Mouse (Mus musculus): Measurements from ENCODE around the gene Ctdnep1. TPM values are rescaled to one million over a fixed set of nuclear protein-coding genes. Genes with fewer than 3 reads are reported as not detected.
"Not testable (repeated sequence)": the region's sequence is repeated elsewhere in the genome, so short reads cannot be mapped to it uniquely, and the experiment has no call there.

Gene Ctdnep1
- polyA plus RNA-seq, 1 experiment from 2014 or later: 22.3 TPM

GRCm38 (mm10) chr11:70015677-70016076, 34.7 kb downstream of the Ctdnep1 start:
- H3K4me1 ChIP-seq: peaks cover 53% of the 10 kb centered on the region
- peaks cover 24% of the 10 kb centered on the region for H3K36me3 ChIP-seq
- 61% methylated on average over 6 of the region's 6 CpGs for WGBS
- H3K4me2 ChIP-seq: peak overlapping the region; percentile 93
- H3K4me3 ChIP-seq: peak overlapping the region; percentile 61; the same call in 1 of the 2 replicates
- no peak for ATAC-seq (ENCODE audit: borderline replicate concordance, extremely low read depth, low FRiP score, low TSS enrichment)
- no peak overlapping the region for H3K9ac ChIP-seq
- no peaks in the 10 kb centered on the region for H3K27me3 ChIP-seq
- H3K27ac ChIP-seq: no peak overlapping the region
- no peaks in the 10 kb centered on the region for H3K9me3 ChIP-seq

GRCm38 (mm10) chr11:70016177-70016576, 35.2 kb downstream of the Ctdnep1 start:
- not testable (repeated sequence) for H3K9ac ChIP-seq; H3K27ac ChIP-seq; ATAC-seq (ENCODE audit: borderline replicate concordance, extremely low read depth, low FRiP score, low TSS enrichment); H3K9me3 ChIP-seq; H3K4me2 ChIP-seq; H3K4me3 ChIP-seq; H3K27me3 ChIP-seq
- Histone ChIP-seq H3K4me1 (peaks cover 57% of the 10 kb centered on the region), H3K36me3 (peaks cover 19% of the 10 kb centered on the region)
- WGBS: 85% methylated on average over 2 of the region's 2 CpGs

- Histone ChIP-seq H3K9me3 (no peaks in the 10 kb centered on the region), H3K4me3 (peak within 1 kb of the TSS; percentile 60; the same call in 1 of the 2 replicates), H3K9ac (peak within 1 kb of the TSS; percentile 77; the same call in 1 of the 2 replicates), H3K27me3 (no peaks in the 10 kb centered on the region), H3K36me3 (peaks cover 14% of the 10 kb centered on the region), H3K4me1 (peaks cover 57% of the 10 kb centered on the region), H3K27ac (peak within 1 kb of the TSS; percentile 21; the same call in 1 of the 2 replicates), H3K4me2 (peak within 1 kb of the TSS; percentile 76)
- ATAC-seq (ENCODE audit: borderline replicate concordance, extremely low read depth, low FRiP score, low TSS enrichment): no peak
- 63% methylated on average over 3 of the region's 3 CpGs for WGBS
Measured at GRCm38 (mm10) chr11:70016669-70017068, 35.7 kb downstream of the Ctdnep1 start, which contains the start of gene Dlg4. Gene Dlg4, plus strand, starts transcription at chr11:70016942.

GRCm38 (mm10) chr11:70017199-70017767, 36.3 kb downstream of the Ctdnep1 start:
- 46% methylated on average over 7 of the region's 7 CpGs for WGBS
- H3K9ac ChIP-seq: peak overlapping the region; percentile 77; the same call in 1 of the 2 replicates
- peak overlapping the region; percentile 76 for H3K4me2 ChIP-seq
- no peak for ATAC-seq (ENCODE audit: borderline replicate concordance, extremely low read depth, low FRiP score, low TSS enrichment)
- H3K27me3 ChIP-seq: no peaks in the 10 kb centered on the region
- H3K4me1 ChIP-seq: peaks cover 60% of the 10 kb centered on the region
- peaks cover 8% of the 10 kb centered on the region for H3K36me3 ChIP-seq
- H3K4me3 ChIP-seq: 0 out of 2 replicates have a peak overlapping the region, but pooled peaks have one; percentile 60
- H3K9me3 ChIP-seq: no peaks in the 10 kb centered on the region
- H3K27ac ChIP-seq: peak overlapping the region; percentile 21; the same call in 1 of the 2 replicates

- Histone ChIP-seq H3K27ac (peak overlapping the region; percentile 85), H3K9ac (peak overlapping the region; percentile 77), H3K4me1 (peaks cover 67% of the 10 kb centered on the region), H3K36me3 (no peaks in the 10 kb centered on the region), H3K27me3 (0 out of 2 replicates have a peak, but pooled peaks cover 2% of the 10 kb centered on the region), H3K4me3 (peak overlapping the region; percentile 60), H3K4me2 (peak overlapping the region; percentile 76), H3K9me3 (no peaks in the 10 kb centered on the region)
- no peak for ATAC-seq (ENCODE audit: borderline replicate concordance, extremely low read depth, low FRiP score, low TSS enrichment)
- WGBS: 1% methylated on average over 22 of the region's 25 CpGs
Measured at GRCm38 (mm10) chr11:70018131-70018990, 37.4 kb downstream of the Ctdnep1 start.

- H3K4me1 ChIP-seq: peaks cover 69% of the 10 kb centered on the region
- H3K4me2 ChIP-seq: peak overlapping the region; percentile 76
- no peaks in the 10 kb centered on the region for H3K9me3 ChIP-seq
- 0 out of 2 replicates have a peak overlapping the region, but pooled peaks have one; percentile 77 for H3K9ac ChIP-seq
- no peaks in the 10 kb centered on the region for H3K36me3 ChIP-seq
- no peak for ATAC-seq (ENCODE audit: borderline replicate concordance, extremely low read depth, low FRiP score, low TSS enrichment)
- WGBS: 20% methylated on average over 2 of the region's 2 CpGs
- H3K27me3 ChIP-seq: 0 out of 2 replicates have a peak, but pooled peaks cover 6% of the 10 kb centered on the region
- H3K4me3 ChIP-seq: peak overlapping the region; percentile 60
- peak overlapping the region; percentile 72; the same call in 1 of the 2 replicates for H3K27ac ChIP-seq
Measured at GRCm38 (mm10) chr11:70019495-70020021, 38.6 kb downstream of the Ctdnep1 start.

GRCm38 (mm10) chr11:70020022-70020631, 39.2 kb downstream of the Ctdnep1 start:
- ATAC-seq (ENCODE audit: borderline replicate concordance, extremely low read depth, low FRiP score, low TSS enrichment): no peak
- 14% methylated on average over 8 of the region's 8 CpGs for WGBS
- Histone ChIP-seq H3K4me3 (peak overlapping the region; percentile 60), H3K9me3 (no peaks in the 10 kb centered on the region), H3K36me3 (no peaks in the 10 kb centered on the region), H3K27ac (peak overlapping the region; percentile 72), H3K9ac (no peak overlapping the region), H3K27me3 (0 out of 2 replicates have a peak, but pooled peaks cover 6% of the 10 kb centered on the region), H3K4me1 (peaks cover 69% of the 10 kb centered on the region), H3K4me2 (peak overlapping the region; percentile 76)

GRCm38 (mm10) chr11:70020731-70021263, 39.8 kb downstream of the Ctdnep1 start:
- H3K4me1 ChIP-seq: peaks cover 67% of the 10 kb centered on the region
- 0 out of 2 replicates have a peak, but pooled peaks cover 6% of the 10 kb centered on the region for H3K27me3 ChIP-seq
- 0 out of 2 replicates have a peak overlapping the region, but pooled peaks have one; percentile 28 for H3K9ac ChIP-seq
- H3K4me3 ChIP-seq: peak overlapping the region; percentile 60
- no peaks in the 10 kb centered on the region for H3K9me3 ChIP-seq
- H3K36me3 ChIP-seq: no peaks in the 10 kb centered on the region
- peak overlapping the region; percentile 72 for H3K27ac ChIP-seq
- 2% methylated on average over 8 of the region's 8 CpGs for WGBS
- peak overlapping the region; percentile 76 for H3K4me2 ChIP-seq
- ATAC-seq (ENCODE audit: borderline replicate concordance, extremely low read depth, low FRiP score, low TSS enrichment): peak; percentile 84

GRCm38 (mm10) chr11:70021264-70022132, 40.5 kb downstream of the Ctdnep1 start:
- no peaks in the 10 kb centered on the region for H3K9me3 ChIP-seq
- H3K4me2 ChIP-seq: peak overlapping the region; percentile 76
- no peaks in the 10 kb centered on the region for H3K36me3 ChIP-seq
- 0 out of 2 replicates have a peak, but pooled peaks cover 6% of the 10 kb centered on the region for H3K27me3 ChIP-seq
- ATAC-seq (ENCODE audit: borderline replicate concordance, extremely low read depth, low FRiP score, low TSS enrichment): peak; percentile 78
- WGBS: 2% methylated on average over 40 of the region's 40 CpGs
- peak overlapping the region; percentile 62 for H3K27ac ChIP-seq
- H3K9ac ChIP-seq: 0 out of 2 replicates have a peak overlapping the region, but pooled peaks have one; percentile 28
- H3K4me1 ChIP-seq: peaks cover 74% of the 10 kb centered on the region
- H3K4me3 ChIP-seq: peak overlapping the region; percentile 60

GRCm38 (mm10) chr11:70023481-70024150, 42.7 kb downstream of the Ctdnep1 start:
- Histone ChIP-seq H3K4me1 (peaks cover 80% of the 10 kb centered on the region), H3K27ac (peak overlapping the region; percentile 10; the same call in 1 of the 2 replicates), H3K4me2 (peak overlapping the region; percentile 59), H3K9me3 (no peaks in the 10 kb centered on the region), H3K27me3 (peaks cover 6% of the 10 kb centered on the region; the same call in 1 of the 2 replicates), H3K9ac (peak overlapping the region; percentile 18), H3K4me3 (peak overlapping the region; percentile 35), H3K36me3 (no peaks in the 10 kb centered on the region)
- no peak for ATAC-seq (ENCODE audit: borderline replicate concordance, extremely low read depth, low FRiP score, low TSS enrichment)
- 5% methylated on average over 29 of the region's 29 CpGs for WGBS
